Mouse (Mus musculus): ENCODE measurements around the gene Tfap2a. TPM values are rescaled to one million over a fixed set of nuclear protein-coding genes. Genes with fewer than 3 reads are reported as not detected.
A peak's percentile ranks its signal among the peaks of the same experiment; 100 is the strongest.

Tfap2a gene
- total RNA-seq, 1 experiment = 0.27 TPM

DNA sequence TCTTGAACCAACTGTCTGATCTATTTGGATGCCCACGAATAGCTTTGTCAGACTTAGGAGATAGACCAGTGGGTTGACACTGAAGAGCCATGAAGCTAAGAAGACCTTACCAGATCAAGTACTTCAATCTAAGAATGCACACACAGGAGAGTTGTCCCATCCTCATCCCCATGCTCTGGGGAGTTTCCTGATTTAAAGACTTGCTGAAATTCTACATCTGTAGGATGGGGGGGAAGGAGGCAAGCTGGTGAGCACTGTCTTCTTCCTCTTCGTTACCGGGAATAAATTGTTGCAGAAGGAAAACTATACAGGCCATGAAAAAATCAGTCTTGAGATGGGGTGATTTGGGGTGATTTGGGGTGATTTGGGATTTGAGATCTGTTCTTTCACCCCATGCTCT lies 30.5 kb downstream of the Tfap2a start:
- no peaks in the 10 kb centered on the region for H3K9me3 ChIP-seq (ENCODE audit: control insufficient read depth, insufficient read depth, low read depth, low read length)
- H3K36me3 ChIP-seq (ENCODE audit: control insufficient read depth, insufficient read depth, low read length, poor library complexity, severe bottlenecking) = no peaks in the 10 kb centered on the region
- H3K4me1 ChIP-seq (ENCODE audit: control insufficient read depth in 2 of 2, insufficient read depth in 2 of 2, low read length in 2 of 2, poor library complexity in 1 of 2) = 0 out of 4 replicates have a peak, but pooled peaks cover 0 to 8% of the 10 kb centered on the region in 2 experiments
- in situ Hi-C loops (cut with MboI; ENCODE audit: low sequenced_read_pairs in 2 of 2, unreplicated experiment in 2 of 2) = loop anchor here (5.0 kb wide), 1 partner anchor 35 kb away; no protein-coding TSS in a partner anchor
- no peak for DNase-seq (ENCODE audit: low read depth, low spot score)
- H3K27ac ChIP-seq (ENCODE audit: insufficient read depth, low read depth, low read length, poor library complexity, severe bottlenecking) = no peak overlapping the region
- TF ChIP-seq ZC3H11A (IDR thresholded peaks at IDR 0.05; ENCODE audit: borderline replicate concordance, low read depth, low read length) (no peak), CHD2 (IDR thresholded peaks at IDR 0.05; ENCODE audit: low read depth, low read length) (no peak), ZNF384 (IDR thresholded peaks at IDR 0.05; ENCODE audit: low read depth, low read length) (no peak), MAFK (IDR thresholded peaks at IDR 0.05; ENCODE audit: insufficient read depth, low read depth, low read length) (no peak), HCFC1 (IDR thresholded peaks at IDR 0.05; ENCODE audit: borderline replicate concordance, insufficient read depth, low read length) (no peak)
- H3K9ac ChIP-seq (ENCODE audit: insufficient read depth, low read depth, low read length, poor library complexity, severe bottlenecking) = no peak overlapping the region
- H3K4me3 ChIP-seq (ENCODE audit: insufficient read depth in 1 of 2, low read depth in 1 of 2, low read length in 2 of 2, poor library complexity in 1 of 2, severe bottlenecking in 1 of 2) = no peak overlapping the region

DNA sequence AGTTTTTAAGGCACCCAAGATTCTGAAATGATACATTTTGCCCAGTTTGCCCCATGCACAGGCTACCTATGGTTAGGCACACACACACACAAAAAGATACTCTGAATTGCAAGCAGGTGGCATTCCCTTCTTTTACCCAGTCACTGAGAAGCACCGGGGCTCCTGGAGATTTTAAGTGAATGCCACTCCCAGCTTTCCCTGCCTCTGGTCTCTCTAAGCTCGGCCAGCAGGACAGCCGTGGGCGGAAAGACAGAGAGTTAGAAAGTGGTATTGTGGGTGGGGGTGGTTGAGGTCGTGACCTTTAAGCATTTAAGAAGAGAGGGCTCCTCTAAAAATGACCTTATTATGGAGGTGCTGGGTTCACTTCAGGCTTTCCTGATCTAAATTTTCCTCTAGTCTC lies 31.6 kb downstream of the Tfap2a start:
- H3K27ac ChIP-seq (ENCODE audit: insufficient read depth, low read depth, low read length, poor library complexity, severe bottlenecking) = no peak overlapping the region
- H3K36me3 ChIP-seq (ENCODE audit: control insufficient read depth, insufficient read depth, low read length, poor library complexity, severe bottlenecking) = no peaks in the 10 kb centered on the region
- 0 out of 4 replicates have a peak, but pooled peaks cover 0 to 8% of the 10 kb centered on the region in 2 experiments for H3K4me1 ChIP-seq (ENCODE audit: control insufficient read depth in 2 of 2, insufficient read depth in 2 of 2, low read length in 2 of 2, poor library complexity in 1 of 2)
- no peak for DNase-seq (ENCODE audit: low read depth, low spot score)
- in situ Hi-C loops (cut with MboI; ENCODE audit: low sequenced_read_pairs in 2 of 2, unreplicated experiment in 2 of 2) = loop anchor here (5.0 kb wide), 1 partner anchor 36 kb away; no protein-coding TSS in a partner anchor
- H3K9ac ChIP-seq (ENCODE audit: insufficient read depth, low read depth, low read length, poor library complexity, severe bottlenecking) = no peak overlapping the region
- H3K9me3 ChIP-seq (ENCODE audit: control insufficient read depth, insufficient read depth, low read depth, low read length) = no peaks in the 10 kb centered on the region
- H3K4me3 ChIP-seq (ENCODE audit: insufficient read depth in 1 of 2, low read depth in 1 of 2, low read length in 2 of 2, poor library complexity in 1 of 2, severe bottlenecking in 1 of 2) = no peak overlapping the region
- TF ChIP-seq HCFC1 (IDR thresholded peaks at IDR 0.05; ENCODE audit: borderline replicate concordance, insufficient read depth, low read length) (no peak), ZNF384 (IDR thresholded peaks at IDR 0.05; ENCODE audit: low read depth, low read length) (no peak), CHD2 (IDR thresholded peaks at IDR 0.05; ENCODE audit: low read depth, low read length) (no peak), MAFK (IDR thresholded peaks at IDR 0.05; ENCODE audit: insufficient read depth, low read depth, low read length) (no peak), ZC3H11A (IDR thresholded peaks at IDR 0.05; ENCODE audit: borderline replicate concordance, low read depth, low read length) (no peak)

DNA sequence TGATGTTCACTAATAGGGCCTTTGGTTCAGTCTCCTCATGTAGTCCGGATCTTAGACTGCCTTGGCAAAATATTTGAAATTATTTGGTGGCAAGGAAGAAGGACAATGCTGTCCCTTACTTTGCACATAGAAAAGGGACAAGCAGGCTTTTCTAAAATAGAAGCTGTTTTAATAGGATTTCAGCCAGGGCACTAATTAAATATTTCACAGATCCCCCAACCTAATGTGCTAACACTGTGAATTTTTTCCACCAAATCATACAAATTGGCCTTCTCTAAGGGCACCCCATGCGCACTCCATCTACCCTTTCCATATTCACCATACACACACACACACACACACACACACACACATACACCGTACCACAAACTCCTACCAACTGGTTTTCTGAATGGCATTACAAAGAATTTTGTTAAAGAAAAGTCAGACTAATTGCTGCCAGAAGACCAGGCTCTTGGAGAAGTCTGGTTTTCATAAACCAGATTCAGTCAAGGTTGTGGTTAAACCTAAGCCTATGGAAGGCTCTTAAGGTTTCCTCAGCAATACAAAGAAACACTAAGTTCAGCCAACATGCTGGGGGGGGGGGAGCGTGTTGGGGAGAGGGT lies 32.3 kb downstream of the Tfap2a start:
- no peaks in the 10 kb centered on the region for H3K36me3 ChIP-seq (ENCODE audit: control insufficient read depth, insufficient read depth, low read length, poor library complexity, severe bottlenecking)
- H3K9ac ChIP-seq (ENCODE audit: insufficient read depth, low read depth, low read length, poor library complexity, severe bottlenecking) = no peak overlapping the region
- no peak for DNase-seq (ENCODE audit: low read depth, low spot score)
- in situ Hi-C loops (cut with MboI; ENCODE audit: low sequenced_read_pairs in 2 of 2, unreplicated experiment in 2 of 2) = loop anchor here (5.0 kb wide), 1 partner anchor 36 kb away; no protein-coding TSS in a partner anchor
- no peaks in the 10 kb centered on the region for H3K9me3 ChIP-seq (ENCODE audit: control insufficient read depth, insufficient read depth, low read depth, low read length)
- H3K27ac ChIP-seq (ENCODE audit: insufficient read depth, low read depth, low read length, poor library complexity, severe bottlenecking) = no peak overlapping the region
- TF ChIP-seq ZC3H11A (IDR thresholded peaks at IDR 0.05; ENCODE audit: borderline replicate concordance, low read depth, low read length) (no peak), HCFC1 (IDR thresholded peaks at IDR 0.05; ENCODE audit: borderline replicate concordance, insufficient read depth, low read length) (no peak), ZNF384 (IDR thresholded peaks at IDR 0.05; ENCODE audit: low read depth, low read length) (no peak), MAFK (IDR thresholded peaks at IDR 0.05; ENCODE audit: insufficient read depth, low read depth, low read length) (no peak), CHD2 (IDR thresholded peaks at IDR 0.05; ENCODE audit: low read depth, low read length) (no peak)
- 0 out of 4 replicates have a peak, but pooled peaks cover 0 to 8% of the 10 kb centered on the region in 2 experiments for H3K4me1 ChIP-seq (ENCODE audit: control insufficient read depth in 2 of 2, insufficient read depth in 2 of 2, low read length in 2 of 2, poor library complexity in 1 of 2)
- H3K4me3 ChIP-seq (ENCODE audit: insufficient read depth in 1 of 2, low read depth in 1 of 2, low read length in 2 of 2, poor library complexity in 1 of 2, severe bottlenecking in 1 of 2) = no peak overlapping the region

DNA sequence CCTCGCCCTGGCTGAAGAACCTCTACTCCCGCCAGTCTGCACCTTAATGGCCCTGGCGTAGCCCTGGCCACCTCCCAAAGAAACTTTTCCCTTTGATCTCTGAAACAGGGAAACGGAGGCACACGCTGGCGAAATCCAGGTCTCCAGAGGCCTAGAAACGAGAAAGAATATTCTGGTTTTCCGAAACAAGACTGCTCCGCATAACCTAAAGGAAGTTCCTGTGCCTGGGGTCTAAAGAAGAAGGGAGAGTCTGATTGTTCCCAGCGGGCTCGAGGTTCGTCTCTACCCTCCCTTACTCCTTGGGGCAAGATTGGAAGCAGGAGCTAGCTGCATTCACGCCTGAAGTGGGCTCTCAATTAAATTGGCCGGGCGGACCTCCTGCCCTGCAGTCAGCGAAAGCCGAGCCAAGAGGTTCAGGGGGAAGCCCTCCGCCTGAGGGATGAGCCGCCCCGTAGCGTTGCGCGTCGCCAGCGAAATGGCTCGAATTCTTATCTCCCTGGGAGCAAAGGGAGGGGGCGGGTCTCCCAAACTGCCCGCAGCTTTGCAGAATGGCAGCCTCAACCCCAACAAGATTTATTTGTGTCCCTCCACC lies 33.2 kb downstream of the Tfap2a start:
- H3K9me3 ChIP-seq (ENCODE audit: control insufficient read depth, insufficient read depth, low read depth, low read length) = no peaks in the 10 kb centered on the region
- H3K4me3 ChIP-seq (ENCODE audit: insufficient read depth in 1 of 2, low read depth in 1 of 2, low read length in 2 of 2, poor library complexity in 1 of 2, severe bottlenecking in 1 of 2) = peak overlapping the region; percentile 55 to 66; a peak in 1 of 4 replicates
- H3K36me3 ChIP-seq (ENCODE audit: control insufficient read depth, insufficient read depth, low read length, poor library complexity, severe bottlenecking) = no peaks in the 10 kb centered on the region
- H3K9ac ChIP-seq (ENCODE audit: insufficient read depth, low read depth, low read length, poor library complexity, severe bottlenecking) = no peak overlapping the region
- TF ChIP-seq ZC3H11A (IDR thresholded peaks at IDR 0.05; ENCODE audit: borderline replicate concordance, low read depth, low read length) (no peak), HCFC1 (IDR thresholded peaks at IDR 0.05; ENCODE audit: borderline replicate concordance, insufficient read depth, low read length) (no peak), ZNF384 (IDR thresholded peaks at IDR 0.05; ENCODE audit: low read depth, low read length) (no peak), MAFK (IDR thresholded peaks at IDR 0.05; ENCODE audit: insufficient read depth, low read depth, low read length) (no peak), CHD2 (IDR thresholded peaks at IDR 0.05; ENCODE audit: low read depth, low read length) (no peak)
- in situ Hi-C loops (cut with MboI; ENCODE audit: low sequenced_read_pairs in 2 of 2, unreplicated experiment in 2 of 2) = loop anchor here (5.0 kb wide), 1 partner anchor 37 kb away; no protein-coding TSS in a partner anchor
- no peak overlapping the region for H3K27ac ChIP-seq (ENCODE audit: insufficient read depth, low read depth, low read length, poor library complexity, severe bottlenecking)
- 0 out of 4 replicates have a peak, but pooled peaks cover 0 to 7% of the 10 kb centered on the region in 2 experiments for H3K4me1 ChIP-seq (ENCODE audit: control insufficient read depth in 2 of 2, insufficient read depth in 2 of 2, low read length in 2 of 2, poor library complexity in 1 of 2)
- no peak for DNase-seq (ENCODE audit: low read depth, low spot score)
